Mouse (Mus musculus) kidney, adult 2 months (tissue): Measurements from ENCODE around the gene Myrf.

ENCODE experiments used
- CTCF ChIP-seq: fragments of 200-500 bp; conservative IDR thresholded peaks from 2 replicates; pipeline ENCODE4 v1.5.1; 2011; ENCODE audit warnings: low read depth, mild to moderate bottlenecking, control low read depth, low read length, moderate library complexity, mixed read lengths; ENCODE audit not compliant: insufficient read depth, insufficient read length
- POLR2A ChIP-seq: fragments of 200-500 bp; IDR thresholded peaks from one replicate; pipeline ENCODE4 v1.6.1; 2011; ENCODE audit warnings: low read depth, low read length, control low read depth

DNA sequence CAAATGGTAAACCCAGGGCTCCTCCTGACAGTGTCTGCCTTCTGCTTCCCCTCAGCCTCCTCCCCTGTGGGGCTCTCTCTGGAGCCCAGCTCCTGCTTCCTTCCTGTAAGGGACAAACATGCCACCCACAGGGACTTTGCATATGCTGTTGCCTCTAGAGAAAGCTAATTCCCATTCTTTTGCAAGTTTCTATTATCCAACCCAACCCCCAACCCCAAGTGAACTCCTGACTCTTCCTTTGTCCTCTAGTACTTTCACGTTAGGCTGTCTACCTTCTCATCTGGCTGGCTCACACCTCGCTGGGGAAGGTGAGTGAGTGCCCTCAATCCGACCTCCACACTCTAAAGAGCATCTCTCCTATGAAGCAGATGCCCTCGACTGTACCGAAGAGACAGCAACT lies 8.7 kb downstream of the Myrf start:
- no peak for TF ChIP-seq CTCF
- TF ChIP-seq POLR2A = no peak
